Mouse (Mus musculus) adrenal gland, postnatal 10 days (tissue): ENCODE data around the gene Bcl11a. TPM values are rescaled to one million over a fixed set of nuclear protein-coding genes. Genes with fewer than 3 reads are reported as not detected.

Source experiments
- DNase-seq: peaks from one replicate; pipeline ENCODE4 v3.0.0; 2021; ENCODE audit warnings: mixed read lengths
- long read RNA-seq, 2 experiments: library from polyadenylated mRNA; stranded (forward); transcript quantifications; one replicate each; pipeline ENCODE4 v2.0.0; 2021
- total RNA-seq, 2 experiments: library from RNA; stranded (reverse); gene quantifications; 2 replicates each; pipeline ENCODE4 v1.2.3; 2021

Bcl11a gene
- total RNA-seq = 1 to 10 TPM; 3.3 to 4.8 TPM
- long read RNA-seq, experiment 1, partial matches to known transcripts = 0 of 5 reads
- long read RNA-seq, experiment 1, other reads (novel, unspliced or antisense) = 1 of 5 reads
- long read RNA-seq, experiment 2, partial matches to known transcripts = 0 of 2 reads
- long read RNA-seq, experiment 2, other reads (novel, unspliced or antisense) = 1 of 2 reads

- peak; percentile 65 for DNase-seq
Measured at GRCm38 (mm10) chr11:24077795-24078705, at the start of gene Bcl11a. Bcl11a (plus strand) TSS chr11:24078056.

DNA sequence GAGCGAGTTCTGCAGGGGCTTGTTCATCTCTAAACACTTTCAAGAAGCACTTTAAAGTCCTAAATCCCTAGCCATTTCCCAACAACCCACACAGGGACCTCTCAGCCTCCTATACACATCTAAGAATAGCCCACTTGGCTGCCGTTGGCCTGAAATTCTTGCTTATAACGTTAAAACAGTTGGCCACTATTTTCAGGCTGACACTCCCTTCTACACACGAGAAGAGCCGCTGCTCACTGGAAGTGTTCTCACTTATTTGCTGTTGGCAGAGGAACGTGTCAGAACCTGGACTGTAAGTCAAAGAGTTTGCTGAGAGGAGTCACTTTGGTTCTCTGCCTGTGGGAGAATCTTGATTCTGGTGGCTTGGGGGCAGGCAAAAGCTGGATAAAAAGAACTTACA, 33.8 kb upstream of the Bcl11a start:
- DNase-seq = no peak

DNA sequence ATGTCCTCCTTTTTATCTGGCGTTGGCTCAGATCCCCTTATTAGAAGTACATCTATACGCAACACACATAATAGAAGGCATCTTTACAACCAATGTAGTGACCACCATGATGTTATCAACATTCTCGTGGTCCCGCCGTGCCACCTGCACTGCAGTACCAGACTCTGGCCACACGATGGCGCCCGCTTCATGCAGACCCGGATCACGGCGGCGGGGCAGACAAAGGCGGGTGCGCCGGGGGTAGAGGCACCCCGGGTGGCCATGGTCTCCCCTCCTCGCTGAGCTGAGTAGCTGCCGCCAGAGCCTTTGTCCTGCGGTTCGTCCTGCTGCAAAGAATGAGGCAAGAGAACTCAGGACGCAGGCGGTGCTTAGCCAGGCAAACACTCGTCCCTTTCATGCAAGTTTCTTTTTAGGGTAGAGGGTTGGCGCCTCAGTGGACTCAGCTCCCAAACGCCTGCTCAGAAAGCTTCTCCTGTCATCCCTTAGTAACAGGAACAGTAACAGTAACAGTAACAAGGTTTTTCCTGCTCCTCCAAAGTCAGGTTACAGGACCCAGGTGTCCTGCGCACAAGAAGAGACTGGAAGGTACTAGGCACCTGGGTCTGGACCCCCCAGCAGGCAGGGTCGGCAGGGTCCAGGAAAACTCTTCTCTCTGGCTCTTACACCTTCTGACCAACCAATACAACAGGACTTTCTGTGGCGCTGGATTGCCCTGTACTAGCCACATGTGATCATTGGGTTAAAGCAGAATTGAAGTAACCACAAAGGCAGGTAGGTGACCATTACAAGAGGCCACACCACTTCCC, 28.4 kb upstream of the Bcl11a start:
- peak; percentile 87 for DNase-seq

GRCm38 (mm10) chr11:24050032-24050757, 27.7 kb upstream of the Bcl11a start:
- DNase-seq = no peak

DNA sequence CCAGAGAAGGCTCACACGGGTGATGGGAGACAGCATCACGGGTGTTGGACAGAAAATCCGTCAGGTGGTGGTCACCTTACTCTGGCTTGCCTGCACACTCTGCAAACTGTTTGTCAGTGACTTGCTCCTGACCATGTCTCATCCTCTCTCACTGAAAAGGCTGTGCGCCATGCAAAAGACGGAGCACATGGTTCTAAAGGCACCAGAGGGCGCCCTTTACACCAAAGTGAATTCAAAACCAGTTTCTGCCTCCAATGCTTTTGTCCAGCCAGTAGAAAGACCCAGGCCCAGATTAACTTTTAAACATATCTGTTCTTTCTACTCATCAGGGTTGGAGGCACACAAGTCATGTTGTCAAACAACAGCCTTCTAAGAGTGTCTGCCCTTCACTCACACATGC, 25.0 kb upstream of the Bcl11a start:
- DNase-seq = peak; percentile 15

GRCm38 (mm10) chr11:24059137-24059536, 18.7 kb upstream of the Bcl11a start:
- no peak for DNase-seq

DNA sequence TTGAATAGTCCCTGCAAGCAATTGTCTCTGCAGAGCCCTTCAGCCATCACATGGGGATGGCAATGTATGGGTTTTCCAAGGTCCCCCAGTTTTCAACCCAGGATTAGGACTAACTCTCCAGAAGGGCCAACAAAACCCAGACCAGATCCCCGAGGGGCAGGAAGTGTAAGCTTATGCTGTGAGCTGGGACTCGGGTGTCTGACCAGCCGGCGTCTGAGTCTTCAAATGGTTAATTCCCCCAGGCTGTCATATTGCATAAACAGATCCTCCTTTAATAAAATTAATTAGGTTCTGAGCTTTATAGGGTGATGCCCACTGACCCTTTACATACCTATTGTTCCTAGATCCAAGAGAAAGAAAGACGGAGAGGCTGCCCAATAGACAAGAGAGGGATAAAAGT, 17.4 kb upstream of the Bcl11a start:
- DNase-seq = no peak

DNA sequence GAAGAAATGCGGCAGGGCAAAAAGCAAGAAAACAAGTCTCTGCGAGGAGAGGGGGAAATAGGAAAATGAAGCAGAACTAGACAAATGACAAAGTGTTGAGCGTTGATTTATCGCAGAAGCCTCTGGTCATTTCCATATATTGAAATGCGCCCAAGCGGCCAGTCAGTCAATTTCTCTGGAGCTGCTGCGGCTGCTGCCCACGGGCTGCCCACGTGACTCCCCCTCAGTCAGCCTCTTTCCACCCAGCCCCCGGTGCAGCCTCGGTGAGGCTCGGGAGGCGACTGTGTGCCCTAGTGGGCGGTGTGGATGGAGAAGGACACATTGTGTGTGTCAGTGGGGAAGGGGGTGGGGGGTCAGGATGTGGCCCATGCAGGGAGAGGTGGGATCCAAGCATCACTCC, 16.0 kb upstream of the Bcl11a start:
- DNase-seq = no peak

DNA sequence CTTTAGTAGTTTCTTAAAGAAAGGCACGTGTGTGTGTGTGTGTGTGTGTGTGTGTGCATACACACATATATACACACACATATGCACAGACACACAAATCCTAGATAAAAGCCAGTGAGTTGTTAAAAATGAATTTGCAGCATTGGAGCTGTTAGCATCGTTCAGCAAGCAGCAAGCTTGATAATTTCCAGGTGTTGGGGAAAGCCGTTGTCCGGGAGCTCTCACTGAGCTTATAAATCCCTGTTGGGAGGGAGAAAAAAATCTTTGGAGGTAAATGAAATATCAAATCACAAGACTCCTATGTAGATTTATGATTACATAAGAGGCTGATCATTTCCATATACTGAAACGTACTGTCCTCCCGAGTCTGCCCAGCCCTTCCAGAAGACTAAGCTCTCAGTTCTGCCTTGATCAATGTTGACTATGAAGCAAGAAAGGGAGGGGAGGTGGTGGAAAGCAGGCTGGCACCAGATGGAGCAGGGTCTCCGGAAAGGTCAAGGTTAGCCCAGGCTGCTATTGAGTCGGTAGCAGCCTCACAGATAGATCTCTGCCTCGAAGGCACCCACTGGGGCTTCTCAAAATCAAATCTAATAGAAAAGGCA, 15.3 kb upstream of the Bcl11a start:
- DNase-seq = no peak

GRCm38 (mm10) chr11:24064221-24064620, 13.6 kb upstream of the Bcl11a start:
- no peak for DNase-seq

DNA sequence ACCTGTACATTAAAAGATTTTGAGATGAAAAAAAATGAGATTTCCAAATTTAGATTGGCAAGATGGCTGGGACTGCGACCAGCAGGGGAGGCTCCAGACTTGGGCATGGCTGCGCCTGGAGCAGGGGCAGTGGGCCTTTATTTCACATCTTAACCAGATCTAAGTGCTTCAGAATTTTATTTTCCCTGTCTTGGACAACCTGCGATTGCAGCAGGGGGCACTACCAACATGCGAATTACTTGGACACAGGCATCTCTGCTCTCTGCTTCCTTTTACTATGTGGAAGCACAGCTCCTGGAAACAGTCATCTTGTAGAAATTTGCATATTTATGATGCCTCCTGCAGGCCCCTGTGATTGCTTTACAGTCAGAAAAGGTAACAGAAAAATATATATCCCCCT, 12.5 kb upstream of the Bcl11a start:
- no peak for DNase-seq

DNA sequence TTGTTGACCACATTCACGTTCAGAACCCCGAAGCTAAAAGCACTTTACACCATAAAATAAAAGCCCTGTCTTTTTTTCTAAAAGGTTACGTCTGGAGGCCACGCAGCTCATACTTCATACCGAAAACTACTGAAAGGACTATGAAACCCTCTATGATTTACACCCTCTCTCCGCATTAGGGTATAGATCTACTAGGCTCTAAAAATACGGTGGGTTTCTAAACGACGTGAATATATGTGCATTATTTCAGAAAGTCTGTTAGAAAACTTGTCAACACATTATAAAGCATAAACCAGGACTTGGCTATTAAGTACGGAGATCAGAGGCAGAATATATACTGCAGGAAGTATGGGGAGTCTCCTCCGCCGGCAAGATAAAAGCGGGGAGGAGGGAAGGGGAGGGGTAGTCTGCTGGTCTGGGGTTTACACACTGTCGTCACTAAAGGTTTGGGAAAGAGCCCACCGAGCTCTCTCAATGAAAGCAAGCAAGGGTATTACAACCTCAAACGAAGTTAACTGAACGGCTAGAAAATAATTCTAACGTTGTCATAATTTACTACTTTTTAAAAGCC, 3.8 kb upstream of the Bcl11a start:
- no peak for DNase-seq

- DNase-seq = no peak
Measured at GRCm38 (mm10) chr11:24074634-24075104, 3.2 kb upstream of the Bcl11a start, which contains the start of gene A830031A19Rik. A830031A19Rik (minus strand) TSS chr11:24075054.

DNA sequence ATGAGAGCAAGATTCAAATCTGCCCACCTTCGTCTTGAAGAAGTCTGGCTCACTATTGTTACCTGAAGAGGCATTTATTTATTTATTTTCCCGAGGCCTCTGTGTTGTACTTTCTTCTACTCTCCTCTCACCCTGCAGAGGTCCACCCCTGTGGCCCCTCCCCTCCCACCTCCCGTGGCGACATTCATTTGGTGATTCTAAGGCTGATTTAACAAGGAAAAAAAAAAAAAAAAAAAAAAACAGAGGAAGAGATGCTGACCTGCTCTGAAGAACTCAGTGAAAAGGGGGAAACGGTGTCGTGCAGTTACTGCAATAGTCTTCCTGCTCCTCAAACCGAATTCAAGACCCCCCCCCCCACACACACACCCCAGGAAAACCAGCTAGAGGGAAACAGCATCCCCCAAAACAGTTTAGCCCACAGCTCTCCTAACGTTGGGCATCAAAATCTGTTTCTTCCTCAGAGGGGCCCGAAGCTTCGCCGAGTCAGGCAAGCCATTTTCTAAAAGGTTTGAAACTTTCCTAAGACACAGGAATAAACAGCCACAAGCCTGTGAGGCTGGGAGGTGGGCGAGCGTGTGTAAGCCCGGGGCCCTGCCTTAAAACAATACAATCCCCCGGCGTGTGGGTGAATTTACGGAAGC, 2.2 kb upstream of the Bcl11a start:
- no peak for DNase-seq

DNA sequence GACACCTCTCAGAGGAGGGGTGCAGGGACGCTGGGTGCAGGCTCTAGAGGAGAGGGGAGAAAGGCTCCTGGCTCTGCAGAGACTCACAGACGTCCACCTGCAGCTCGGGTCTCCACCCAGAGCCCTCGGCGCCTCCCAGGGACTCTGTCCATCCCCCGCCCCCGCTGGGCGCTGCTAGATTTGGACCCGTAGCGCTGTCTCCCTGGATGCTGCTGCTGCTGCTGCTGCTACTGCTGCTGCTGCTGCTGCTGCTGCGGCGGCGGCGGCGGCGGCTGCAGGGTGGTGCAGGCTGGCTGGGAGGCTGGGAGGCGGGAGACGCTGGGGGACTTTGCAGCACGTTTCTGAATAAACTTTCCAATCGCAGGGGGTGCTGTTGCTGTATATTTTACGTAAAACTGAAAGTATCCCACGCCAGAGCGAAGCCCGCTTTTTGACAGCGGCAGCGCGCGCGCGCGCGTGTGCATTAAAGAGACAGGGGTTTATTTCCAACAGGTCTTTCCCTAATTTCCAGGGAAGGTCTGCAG, 1.7 kb upstream of the Bcl11a start:
- peak; percentile 70 for DNase-seq

GRCm38 (mm10) chr11:24076821-24077730, 780 bp upstream of the Bcl11a start:
- peak; percentile 74 for DNase-seq

GRCm38 (mm10) chr11:24078706-24079316, 955 bp downstream of the Bcl11a start:
- DNase-seq = peak; percentile 63
